Mouse (Mus musculus): ENCODE measurements around the gene Smarcc2.

The Smarcc2 gene

DNA sequence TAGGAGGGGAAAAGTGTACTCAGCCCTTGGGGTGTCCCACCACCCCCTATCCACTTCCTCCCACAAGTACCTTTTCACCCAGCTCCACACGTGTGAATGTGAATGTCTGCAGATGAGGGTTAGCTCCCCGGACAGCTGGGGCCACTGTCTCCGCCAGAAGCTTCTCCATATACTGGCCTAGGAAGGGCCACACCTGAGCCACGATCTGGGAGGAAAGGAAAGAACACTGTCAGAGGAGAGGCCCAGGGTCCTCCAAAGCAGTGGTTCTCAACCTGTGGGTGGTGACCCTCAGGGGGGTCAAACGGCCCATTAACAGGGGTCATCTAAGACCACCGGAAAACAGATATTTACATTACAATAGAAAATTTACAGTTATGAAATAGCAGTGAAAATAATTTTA is 63.3 kb downstream of the Smarcc2 start:
- DNase-seq = no peak

GRCm38 (mm10) chr10:128524111-128524731 is 65.2 kb downstream of the Smarcc2 start:
- DNase-seq = no peak

GRCm38 (mm10) chr10:128524732-128525662 is 65.9 kb downstream of the Smarcc2 start:
- DNase-seq = peak; percentile 35

DNA sequence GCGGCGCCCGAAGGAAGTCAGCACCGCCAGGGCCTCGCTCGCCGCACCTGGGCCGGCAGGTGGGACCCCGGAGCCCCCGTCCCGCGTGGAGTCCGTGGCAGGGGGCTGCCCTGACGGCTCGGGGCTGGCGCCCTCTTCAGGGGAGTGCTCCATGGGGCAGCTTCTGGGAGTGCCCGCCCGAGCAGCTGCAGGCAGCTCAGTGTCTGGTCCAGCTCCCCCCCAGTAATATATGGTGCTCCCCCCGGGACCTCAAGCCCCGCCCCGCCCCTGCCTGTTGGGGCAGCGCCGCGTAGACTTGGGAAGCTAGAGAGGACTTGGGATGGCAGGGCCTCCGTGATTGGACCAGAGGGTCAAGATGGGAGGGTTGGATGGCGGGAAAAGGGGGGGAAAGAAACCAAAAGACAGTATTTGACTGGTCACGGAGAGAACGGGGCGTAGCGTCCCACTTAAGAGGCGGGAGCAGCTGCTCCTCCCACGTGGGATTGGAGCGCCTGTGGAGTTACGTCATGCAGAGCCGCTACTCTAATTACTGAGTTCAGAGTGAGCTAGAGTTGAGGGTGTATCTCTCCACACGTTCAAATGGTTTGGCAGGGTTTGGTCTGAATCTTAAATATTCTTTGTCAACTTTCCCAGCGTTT is 66.7 kb downstream of the Smarcc2 start, which contains the start of gene Esyt1:
Gene Esyt1, minus strand, starts transcription at position 201 of the 638 bp plus-strand sequence.
- peak; percentile 98 for DNase-seq

DNA sequence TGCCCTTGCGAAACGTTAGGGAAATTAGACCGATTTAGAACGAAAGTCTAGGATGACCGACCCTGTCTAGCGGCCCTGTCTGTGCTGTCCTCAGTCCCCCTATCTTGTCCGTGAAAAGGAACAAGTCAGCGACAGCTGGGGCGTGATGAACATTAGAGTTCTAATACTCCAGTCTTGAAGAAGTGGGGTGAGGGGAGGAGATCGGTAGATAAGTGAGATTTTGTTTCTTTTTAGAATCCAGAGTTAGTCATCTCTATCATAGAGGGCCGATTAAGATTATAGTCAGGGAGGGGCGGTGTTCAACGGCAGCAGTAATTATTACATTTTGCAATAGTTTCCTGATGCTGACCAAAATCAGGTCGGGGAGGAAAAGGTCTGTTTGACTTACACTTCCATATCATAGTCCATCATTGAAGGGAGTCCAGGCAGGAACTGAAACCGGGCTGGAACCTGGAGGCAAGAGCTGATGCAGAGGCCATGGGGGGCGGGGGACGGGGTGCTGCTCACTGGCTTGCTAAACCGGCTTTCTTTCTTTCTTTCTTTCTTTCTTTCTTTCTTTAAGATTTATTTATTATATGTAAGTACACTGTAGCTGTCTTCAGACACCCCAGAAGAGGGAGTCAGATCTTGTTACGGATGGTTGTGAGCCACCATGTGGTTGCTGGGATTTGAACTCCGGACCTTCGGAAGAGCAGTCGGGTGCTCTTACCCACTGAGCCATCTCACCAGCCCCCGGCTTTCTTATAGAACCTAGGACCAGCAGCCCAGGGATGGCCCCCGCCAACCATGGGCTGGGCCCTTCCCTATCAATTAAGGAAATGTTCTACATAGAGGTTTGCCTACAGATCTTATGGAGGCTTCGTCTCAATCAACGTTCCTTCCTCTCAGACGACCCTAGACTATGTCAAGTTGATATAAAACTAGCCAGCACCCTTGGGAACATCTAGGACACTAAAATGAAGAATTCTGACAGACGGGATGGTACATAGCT is 67.6 kb downstream of the Smarcc2 start:
- DNase-seq = no peak

GRCm38 (mm10) chr10:128535206-128535605 is 76.2 kb downstream of the Smarcc2 start:
- DNase-seq = no peak

- no peak for DNase-seq
Measured at GRCm38 (mm10) chr10:128535624-128536265, 76.7 kb downstream of the Smarcc2 start.

DNA sequence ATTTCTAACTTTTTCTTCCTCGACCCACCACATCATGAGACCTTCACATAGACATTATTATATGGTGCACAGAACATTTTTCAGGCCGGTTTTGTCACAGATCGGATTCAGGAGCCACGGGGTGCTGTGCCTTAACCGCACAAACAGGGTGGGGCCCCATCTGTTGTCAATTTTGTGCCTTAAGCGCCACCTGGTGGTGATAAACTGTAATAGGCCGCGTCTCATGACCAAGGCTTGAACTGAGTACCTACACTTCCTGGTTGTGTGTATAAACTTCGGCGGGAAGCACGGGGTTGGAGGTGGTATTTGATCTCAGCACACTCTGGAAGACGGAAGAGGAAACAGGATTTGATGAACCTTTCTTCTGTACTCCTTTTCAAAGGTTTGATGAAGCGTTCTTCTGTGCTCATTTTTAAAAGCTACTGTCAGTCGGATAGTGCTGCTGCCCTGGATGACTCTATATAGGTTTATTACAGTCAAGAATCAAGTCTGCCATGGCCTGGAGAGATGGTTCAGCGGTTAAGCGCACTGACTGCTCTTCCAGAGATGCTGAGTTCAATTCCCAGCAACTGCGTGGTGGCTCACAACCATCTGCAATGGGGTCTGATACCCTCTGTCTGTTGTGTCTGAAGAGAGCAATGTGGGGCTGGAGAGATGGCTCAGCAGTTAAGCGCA is 77.4 kb downstream of the Smarcc2 start:
- peak; percentile 95 for DNase-seq

GRCm38 (mm10) chr10:128538340-128538870 is 79.4 kb downstream of the Smarcc2 start:
- DNase-seq = no peak

Data from kidney, adult 9 months (tissue).